Mouse (Mus musculus): ENCODE measurements around the gene Rpl27. TPM values are rescaled to one million over a fixed set of nuclear protein-coding genes. Genes with fewer than 3 reads are reported as not detected.
A peak's percentile ranks its signal among the peaks of the same experiment; 100 is the strongest.
"Not testable (repeated sequence)": the region's sequence is repeated elsewhere in the genome, so short reads cannot be mapped to it uniquely, and the experiment has no call there.

Gene Rpl27
- total RNA-seq (2021): 10 to 100 TPM; 41.0 to 43.6 TPM
- long read RNA-seq, experiment 1, transcript Rpl27-201 (5 exons, 614 nt): major isoform, 38 of 68 reads
- long read RNA-seq, experiment 1, transcript Rpl27-202 (4 exons, 732 nt): minor isoform, 22 of 68 reads
- long read RNA-seq, experiment 1, partial matches to known transcripts: 4 of 68 reads
- long read RNA-seq, experiment 1, other reads (novel, unspliced or antisense): 2 of 68 reads
- long read RNA-seq, experiment 2, transcript Rpl27-202 (4 exons, 732 nt): minor isoform, 13 of 42 reads
- long read RNA-seq, experiment 2, transcript Rpl27-201 (5 exons, 614 nt): major isoform, 26 of 42 reads
- long read RNA-seq, experiment 2, partial matches to known transcripts: 1 of 42 reads
- long read RNA-seq, experiment 2, other reads (novel, unspliced or antisense): 2 of 42 reads

DNA sequence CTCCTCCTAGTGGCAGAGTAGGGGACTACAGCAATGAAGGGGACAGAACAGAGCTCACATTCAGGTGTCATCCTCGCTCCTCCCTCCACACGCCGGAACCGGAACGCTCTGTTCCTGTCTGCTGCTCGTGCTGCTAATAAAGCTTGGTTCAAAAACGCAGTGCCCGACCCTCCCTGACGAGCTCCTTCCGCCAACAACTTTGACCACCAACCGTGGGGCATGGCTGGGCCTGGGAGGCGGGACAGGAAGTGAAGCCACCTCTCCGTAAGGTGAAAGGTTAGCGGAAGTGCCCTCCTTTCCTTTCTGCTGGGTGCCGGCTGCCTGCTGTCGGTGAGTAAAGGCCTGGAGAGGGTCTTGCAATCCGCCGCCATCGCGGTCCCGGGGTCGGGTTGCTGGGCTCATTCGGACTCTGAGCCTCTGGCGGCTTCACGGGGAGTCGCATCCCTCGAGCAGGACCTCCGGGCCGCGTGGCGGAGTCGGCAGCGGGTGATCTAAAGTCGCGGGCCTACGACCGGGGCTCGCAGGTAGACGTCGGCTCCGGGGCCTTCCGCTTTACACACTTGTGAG is at the start of gene Rpl27:
Gene Rpl27 (plus strand): TSS at position 172 of the 567 bp plus-strand sequence.
- DNase-seq (ENCODE audit: low spot score in 2 of 2): peak; percentile 96 to 99
- intact Hi-C loops (cut with DNase I): loop anchor here (5.0 kb wide), 1 partner anchor 125 kb away; the partner anchor contains the start of gene Psme3

- intact Hi-C loops (cut with DNase I): loop anchor here (1.0 to 10.0 kb wide), 2 partner anchors 72 to 170 kb away; partner anchors contain the start of gene Ezh1
- peak; percentile 77 to 85 for DNase-seq (ENCODE audit: low spot score in 2 of 2)
These were observed 47.0 kb upstream of the Rpl27 start for GRCm38 (mm10) chr11:101395110-101395509.

GRCm38 (mm10) chr11:101415306-101415705 is 26.8 kb upstream of the Rpl27 start:
- intact Hi-C loops (cut with DNase I): no loop called here
- no peak for DNase-seq (ENCODE audit: low spot score in 2 of 2)

GRCm38 (mm10) chr11:101416433-101417100 is 25.5 kb upstream of the Rpl27 start:
- intact Hi-C loops (cut with DNase I): no loop called here
- DNase-seq (ENCODE audit: low spot score in 2 of 2): no peak

DNA sequence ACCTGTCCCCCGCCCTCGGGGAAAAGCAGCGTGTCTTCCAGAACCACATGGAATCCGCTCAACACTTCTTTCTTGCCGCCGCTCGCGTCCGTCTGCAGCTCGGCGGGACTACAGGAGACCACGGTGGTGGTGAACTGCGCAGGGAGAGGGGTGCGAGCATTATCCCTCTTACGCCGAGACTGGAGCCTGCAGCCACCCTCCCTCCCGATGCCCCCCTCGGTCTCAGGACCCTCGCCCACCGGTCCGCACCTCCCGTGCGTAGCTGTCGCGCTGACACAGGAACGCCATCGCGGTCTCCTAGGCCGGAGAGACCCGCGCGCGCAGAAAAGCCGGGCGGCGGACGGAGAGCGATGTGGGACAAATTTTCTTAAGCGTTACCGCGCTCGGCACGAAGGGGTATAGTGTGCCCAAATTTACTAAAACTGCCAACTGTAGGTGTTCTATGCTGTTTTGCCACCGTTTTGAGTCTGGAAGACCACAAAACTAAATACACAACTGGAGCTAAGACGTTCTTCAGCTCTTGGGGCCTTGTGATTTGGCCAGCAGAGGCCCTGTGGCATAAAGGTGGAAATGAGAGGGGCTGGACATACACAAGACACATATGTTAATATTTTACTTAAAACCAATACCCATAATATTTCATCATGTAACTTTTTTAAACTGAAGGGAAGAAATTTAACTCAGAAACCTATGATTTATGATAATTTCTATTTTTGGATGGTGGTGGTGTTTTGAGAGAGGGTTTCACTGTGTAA is 24.8 kb upstream of the Rpl27 start, which contains the start of gene Aarsd1:
Gene Aarsd1 (minus strand): TSS at position 515 of the 755 bp plus-strand sequence.
- DNase-seq (ENCODE audit: low spot score in 2 of 2): peak; percentile 84 to 91
- intact Hi-C loops (cut with DNase I): no loop called here

DNA sequence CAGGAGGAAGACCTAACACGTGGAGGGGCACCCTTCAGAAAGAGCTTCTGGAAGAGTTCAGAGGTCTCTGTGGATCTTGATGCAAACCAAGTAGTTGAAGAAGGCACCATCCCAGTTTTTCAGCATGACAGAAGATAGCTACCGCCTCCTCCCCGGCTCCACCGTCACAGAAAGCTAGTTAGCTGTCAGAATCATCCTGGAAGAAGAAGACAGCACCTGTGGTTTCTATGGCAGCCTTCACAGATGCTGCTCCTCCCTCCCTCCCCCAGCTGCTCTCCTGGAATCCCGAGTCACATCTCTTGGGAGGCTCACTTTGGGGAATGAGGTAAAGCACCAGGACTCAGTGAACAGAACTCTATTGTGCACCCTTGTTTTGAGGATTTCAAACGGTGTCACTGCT is 23.1 kb upstream of the Rpl27 start:
- peak; percentile 61 to 67 for DNase-seq (ENCODE audit: low spot score in 2 of 2)
- intact Hi-C loops (cut with DNase I): no loop called here

- DNase-seq (ENCODE audit: low spot score in 2 of 2): no peak
- intact Hi-C loops (cut with DNase I): no loop called here
These were observed 22.5 kb upstream of the Rpl27 start for GRCm38 (mm10) chr11:101419610-101420009.

- intact Hi-C loops (cut with DNase I): no loop called here
- no peak for DNase-seq (ENCODE audit: low spot score in 2 of 2)
These were observed 21.9 kb upstream of the Rpl27 start for GRCm38 (mm10) chr11:101420148-101420547.

DNA sequence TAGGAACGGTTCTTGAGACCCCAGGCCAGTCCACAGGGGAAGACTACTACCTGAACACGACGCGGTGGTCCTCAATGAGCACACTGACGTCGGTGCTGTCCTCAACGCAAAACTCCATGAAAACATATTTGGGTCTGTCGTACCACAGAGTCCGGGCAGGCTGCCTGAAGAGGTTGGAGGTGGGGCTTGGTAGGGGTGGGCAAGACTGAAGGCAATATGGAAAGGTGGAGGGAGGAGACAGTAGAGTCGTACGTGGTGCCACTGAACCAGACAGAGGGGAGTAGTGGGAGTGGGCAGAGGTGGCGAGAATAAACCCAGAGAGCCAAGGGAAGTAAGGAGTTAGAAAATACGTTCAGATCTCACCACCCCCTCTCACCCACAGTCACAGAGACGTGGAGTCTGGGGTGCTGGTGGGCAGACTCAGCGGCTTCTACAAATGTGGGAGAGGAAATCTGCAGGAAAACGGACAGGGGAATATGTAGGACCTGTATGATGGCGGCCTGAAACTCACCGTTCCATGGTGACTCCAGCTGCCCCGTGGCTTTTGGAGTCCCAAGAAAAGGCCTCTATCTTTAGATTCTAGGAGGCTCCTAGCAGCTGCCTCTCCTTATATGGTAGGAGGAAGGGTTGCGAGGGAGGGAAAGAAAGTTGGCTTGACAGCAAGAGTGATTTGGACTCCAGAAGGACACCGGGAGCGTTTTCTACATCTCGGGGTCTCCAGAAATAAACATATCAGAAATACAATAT is 17.8 kb upstream of the Rpl27 start, which contains the start of gene Gm27029:
Gene Gm27029 (minus strand): TSS at position 692 of the 747 bp plus-strand sequence.
- peak in 1 of 2 experiments; percentile 36 for DNase-seq (ENCODE audit: low spot score in 2 of 2)
- intact Hi-C loops (cut with DNase I): no loop called here

- DNase-seq (ENCODE audit: low spot score in 2 of 2): peak; percentile 97 to 98
- intact Hi-C loops (cut with DNase I): no loop called here
These were observed 16.9 kb upstream of the Rpl27 start, which contains the start of the genes Rundc1 and Ptges3l for GRCm38 (mm10) chr11:101424925-101425813. Rundc1 (plus strand) TSS chr11:101425085. Ptges3l (minus strand) TSS chr11:101425333.

DNA sequence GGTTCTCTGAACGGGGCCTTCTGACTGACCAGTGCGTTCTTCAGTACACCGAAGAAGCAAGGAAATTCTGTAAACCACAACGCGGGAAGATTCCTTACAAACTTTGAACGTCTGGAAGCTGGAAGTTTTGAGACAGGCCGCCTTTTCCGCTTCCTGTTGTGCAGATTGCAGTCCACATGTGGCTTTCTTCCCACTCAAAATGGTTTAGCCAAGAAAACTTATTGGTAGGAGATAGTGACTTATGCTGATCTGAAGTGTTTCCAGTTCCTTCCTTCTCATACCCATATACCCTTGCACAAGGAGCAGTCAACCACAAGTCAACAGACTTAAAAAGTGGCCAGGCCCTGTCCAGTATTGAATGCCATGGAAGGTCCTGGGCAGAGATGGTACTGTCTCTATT is 15.9 kb upstream of the Rpl27 start:
- intact Hi-C loops (cut with DNase I): no loop called here
- DNase-seq (ENCODE audit: low spot score in 2 of 2): no peak

GRCm38 (mm10) chr11:101431327-101431726 is 10.8 kb upstream of the Rpl27 start:
- DNase-seq (ENCODE audit: low spot score in 2 of 2): no peak
- intact Hi-C loops (cut with DNase I): no loop called here

- DNase-seq (ENCODE audit: low spot score in 2 of 2): no peak
- intact Hi-C loops (cut with DNase I): no loop called here
These were observed 8.7 kb upstream of the Rpl27 start for GRCm38 (mm10) chr11:101433396-101433795.

DNA sequence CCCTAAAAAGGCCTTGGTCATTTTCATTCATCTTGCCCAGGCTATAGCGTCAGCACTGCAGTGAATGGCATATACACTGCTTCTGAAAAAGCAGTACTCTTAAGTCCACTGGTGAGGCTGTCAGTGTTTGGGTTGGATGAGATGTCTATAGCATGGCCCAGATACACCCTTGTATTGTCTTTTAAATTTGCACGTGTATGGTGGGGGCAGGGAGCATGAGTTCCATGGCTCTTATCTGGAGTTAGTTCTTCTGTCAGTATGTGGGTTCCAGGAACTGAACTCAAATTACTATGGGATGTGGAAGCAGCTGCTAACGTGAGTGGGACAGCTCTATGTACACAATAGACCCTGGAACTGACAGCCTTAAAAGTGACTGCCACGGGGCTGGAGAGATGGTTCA is 6.3 kb upstream of the Rpl27 start:
- intact Hi-C loops (cut with DNase I): no loop called here
- DNase-seq (ENCODE audit: low spot score in 2 of 2): no peak

DNA sequence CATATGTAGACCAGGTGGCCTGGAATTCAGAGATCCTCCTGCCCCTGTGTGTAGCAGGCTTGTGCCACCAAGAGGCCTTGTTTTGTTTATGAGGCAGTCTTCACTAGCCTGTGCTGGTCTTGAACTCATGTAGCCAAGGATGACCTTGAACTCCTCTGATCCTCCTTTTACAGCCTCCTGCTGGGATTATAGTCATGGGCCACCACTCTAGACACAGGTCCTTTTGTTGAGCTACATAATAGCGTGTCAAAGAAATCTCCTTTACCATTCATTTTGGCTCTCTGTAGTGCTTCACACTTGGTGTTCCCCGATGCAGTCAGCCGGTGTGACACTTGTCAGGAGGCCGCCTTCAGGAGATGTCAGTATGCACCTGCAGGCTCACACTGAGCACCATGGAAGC is 5.2 kb upstream of the Rpl27 start:
- DNase-seq (ENCODE audit: low spot score in 2 of 2): no peak
- intact Hi-C loops (cut with DNase I): no loop called here

GRCm38 (mm10) chr11:101438006-101438405 is 4.1 kb upstream of the Rpl27 start:
- intact Hi-C loops (cut with DNase I); DNase-seq (ENCODE audit: low spot score in 2 of 2): not testable (repeated sequence)

GRCm38 (mm10) chr11:101441450-101442126 is 510 bp upstream of the Rpl27 start:
- intact Hi-C loops (cut with DNase I): loop anchor here (5.0 kb wide), 1 partner anchor 124 kb away; the partner anchor contains the start of gene Psme3
- not testable (repeated sequence) for DNase-seq (ENCODE audit: low spot score in 2 of 2)

Data from left cerebral cortex, postnatal 14 days (tissue).